Mouse (Mus musculus): ENCODE results near the gene Ticam1. TPM values are rescaled to one million over a fixed set of nuclear protein-coding genes. Genes with fewer than 3 reads are reported as not detected.
A peak's percentile ranks its signal among the peaks of the same experiment; 100 is the strongest.

The Ticam1 gene
- polyA plus RNA-seq, 1 experiment from 2014 or later: 2.9 TPM

DNA sequence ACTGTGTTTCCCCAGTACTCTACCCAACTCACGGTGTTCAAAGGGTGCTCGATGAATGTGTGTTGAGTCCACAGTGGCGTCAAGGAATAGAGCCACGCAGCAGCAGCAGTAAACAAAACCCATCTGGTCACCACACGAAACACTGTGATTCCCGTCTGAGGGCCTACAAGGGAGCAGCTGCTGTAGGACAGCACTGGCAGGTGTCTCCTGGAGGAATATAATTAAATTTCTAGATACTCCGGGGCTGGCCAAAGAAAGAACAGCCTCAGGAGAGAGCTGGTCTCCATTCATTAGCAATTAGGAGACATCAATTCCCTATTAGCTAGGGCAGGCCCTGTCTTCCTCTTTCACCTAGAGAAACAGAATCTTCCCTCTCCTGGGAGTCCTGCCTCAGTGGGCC lies 31.0 kb downstream of the Ticam1 start:
- Histone ChIP-seq H3K4me2 (ENCODE audit: low read depth, low read length) (no peak overlapping the region), H3K36me3 (replicated peaks; ENCODE audit: control insufficient read depth, insufficient read depth, low read depth, low read length) (no peaks in the 10 kb centered on the region), H3K27me3 (ENCODE audit: control insufficient read depth, insufficient read depth, low read length) (peaks cover 5% of the 10 kb centered on the region; the same call in 1 of the 2 replicates), H3K4me3 (ENCODE audit: low read depth, low read length) (no peak overlapping the region), H3K4me1 (ENCODE audit: control insufficient read depth, insufficient read depth, low read length) (no peaks in the 10 kb centered on the region; the same call in 1 of the 2 replicates), H3K9me3 (replicated peaks; ENCODE audit: control insufficient read depth, low read length) (no peaks in the 10 kb centered on the region), H3K27ac (replicated peaks; ENCODE audit: low read depth, low read length) (no peak overlapping the region), H3K9ac (replicated peaks; ENCODE audit: low read length) (no peak overlapping the region)
- ATAC-seq (replicated peaks; ENCODE audit: insufficient number of reproducible peaks, low FRiP score, low TSS enrichment, low read depth): no peak
- WGBS: 59% methylated on average over 7 of the region's 7 CpGs
- DNase-seq (ENCODE audit: low spot score): no peak

DNA sequence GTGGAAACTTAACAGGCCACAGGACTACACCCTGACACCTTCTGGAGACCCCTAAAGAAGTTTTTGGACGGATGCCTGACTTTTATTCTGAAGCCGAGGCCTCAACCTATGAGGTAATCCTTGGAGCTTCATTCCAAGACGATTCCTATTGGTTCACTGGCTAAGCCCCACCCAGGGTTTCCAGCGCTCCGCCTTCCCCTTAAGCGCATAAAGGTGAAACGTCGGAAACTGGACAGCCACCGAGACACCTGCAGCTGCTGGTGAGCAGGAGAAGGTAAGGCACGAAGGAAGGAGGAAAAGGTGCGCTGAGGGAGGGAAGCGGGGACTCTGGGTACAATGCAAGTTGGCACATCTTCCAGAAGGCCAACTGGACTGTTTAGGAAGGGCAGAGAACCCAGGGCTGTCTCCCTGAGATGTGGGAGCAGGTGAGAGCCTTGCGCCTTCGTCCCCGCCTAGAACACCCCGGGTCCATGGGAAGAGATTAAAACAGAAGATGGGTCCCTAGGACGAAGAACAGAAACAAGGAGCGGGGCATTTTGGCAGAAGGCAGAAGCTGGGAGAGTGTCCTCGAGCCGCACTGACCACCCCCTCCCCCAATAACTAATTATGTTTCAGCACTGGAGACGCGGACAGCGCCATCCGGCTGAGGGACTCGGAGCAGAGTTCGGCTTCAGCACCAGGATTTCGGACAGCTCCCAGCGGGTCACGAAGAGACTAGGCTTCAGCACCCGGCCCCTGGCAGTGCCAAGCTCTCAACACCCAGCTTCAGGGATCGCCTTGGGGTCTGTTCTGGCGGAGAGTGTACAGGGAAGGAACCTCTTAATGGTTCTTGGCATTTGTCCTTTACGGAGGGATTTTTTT lies 34.8 kb downstream of the Ticam1 start:
- H3K27ac ChIP-seq (replicated peaks; ENCODE audit: low read depth, low read length): no peak overlapping the region
- H3K27me3 ChIP-seq (ENCODE audit: control insufficient read depth, insufficient read depth, low read length): peaks cover 5% of the 10 kb centered on the region; the same call in 1 of the 2 replicates
- 2% methylated on average over 33 of the region's 33 CpGs for WGBS
- no peak overlapping the region; the same call in 1 of the 2 replicates for H3K4me2 ChIP-seq (ENCODE audit: low read depth, low read length)
- no peak overlapping the region for H3K9ac ChIP-seq (replicated peaks; ENCODE audit: low read length)
- ATAC-seq (replicated peaks; ENCODE audit: insufficient number of reproducible peaks, low FRiP score, low TSS enrichment, low read depth): peak; percentile 48; the same call in 1 of the 2 replicates
- H3K9me3 ChIP-seq (replicated peaks; ENCODE audit: control insufficient read depth, low read length): no peaks in the 10 kb centered on the region
- no peaks in the 10 kb centered on the region for H3K36me3 ChIP-seq (replicated peaks; ENCODE audit: control insufficient read depth, insufficient read depth, low read depth, low read length)
- no peak overlapping the region for H3K4me3 ChIP-seq (ENCODE audit: low read depth, low read length)
- peak; percentile 95 for DNase-seq (ENCODE audit: low spot score)
- H3K4me1 ChIP-seq (ENCODE audit: control insufficient read depth, insufficient read depth, low read length): peaks cover 3% of the 10 kb centered on the region; the same call in 1 of the 2 replicates

DNA sequence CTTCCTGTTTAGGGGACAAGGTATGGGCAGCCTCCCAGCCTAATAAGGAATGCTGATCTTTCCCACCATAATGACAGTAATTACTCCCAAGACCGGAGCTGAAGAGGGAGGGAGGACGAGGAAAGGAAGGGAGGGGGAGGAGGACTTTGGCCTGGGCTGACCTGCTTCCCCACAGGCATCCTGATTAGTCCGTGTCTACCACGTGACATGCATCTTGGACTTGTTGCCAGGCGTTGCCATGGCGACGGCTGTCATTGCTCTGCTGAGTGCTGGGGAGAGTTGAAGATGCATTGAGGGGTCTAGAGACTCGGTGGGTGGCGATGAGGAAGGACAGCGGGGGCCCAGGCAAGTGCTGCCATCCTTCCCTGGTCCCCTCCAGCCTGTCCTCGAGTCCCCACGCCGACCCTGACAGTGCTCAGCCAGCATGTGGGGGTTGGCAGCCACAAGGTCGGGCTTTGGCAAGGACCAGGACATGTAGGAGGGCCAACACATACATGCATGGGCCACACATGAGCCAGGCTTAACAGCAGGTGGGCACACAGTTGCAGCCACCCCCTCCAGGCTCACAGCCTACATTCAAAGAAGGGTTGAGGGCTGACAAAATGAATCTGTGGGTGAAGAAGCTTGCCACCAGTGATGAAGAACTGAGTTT lies 42.6 kb downstream of the Ticam1 start:
- DNase-seq (ENCODE audit: low spot score) (peak; percentile 85), ATAC-seq (replicated peaks; ENCODE audit: insufficient number of reproducible peaks, low FRiP score, low TSS enrichment, low read depth) (peak; percentile 86)
- Histone ChIP-seq H3K4me1 (ENCODE audit: control insufficient read depth, insufficient read depth, low read length) (peaks cover 3% of the 10 kb centered on the region; the same call in 1 of the 2 replicates), H3K9ac (replicated peaks; ENCODE audit: low read length) (no peak overlapping the region), H3K27me3 (ENCODE audit: control insufficient read depth, insufficient read depth, low read length) (no peaks in the 10 kb centered on the region), H3K27ac (replicated peaks; ENCODE audit: low read depth, low read length) (no peak overlapping the region), H3K4me2 (ENCODE audit: low read depth, low read length) (0 out of 2 replicates have a peak overlapping the region, but pooled peaks have one; percentile 5), H3K36me3 (replicated peaks; ENCODE audit: control insufficient read depth, insufficient read depth, low read depth, low read length) (no peaks in the 10 kb centered on the region), H3K4me3 (ENCODE audit: low read depth, low read length) (no peak overlapping the region), H3K9me3 (replicated peaks; ENCODE audit: control insufficient read depth, low read length) (no peaks in the 10 kb centered on the region)
- 3% methylated on average over 14 of the region's 14 CpGs for WGBS

DNA sequence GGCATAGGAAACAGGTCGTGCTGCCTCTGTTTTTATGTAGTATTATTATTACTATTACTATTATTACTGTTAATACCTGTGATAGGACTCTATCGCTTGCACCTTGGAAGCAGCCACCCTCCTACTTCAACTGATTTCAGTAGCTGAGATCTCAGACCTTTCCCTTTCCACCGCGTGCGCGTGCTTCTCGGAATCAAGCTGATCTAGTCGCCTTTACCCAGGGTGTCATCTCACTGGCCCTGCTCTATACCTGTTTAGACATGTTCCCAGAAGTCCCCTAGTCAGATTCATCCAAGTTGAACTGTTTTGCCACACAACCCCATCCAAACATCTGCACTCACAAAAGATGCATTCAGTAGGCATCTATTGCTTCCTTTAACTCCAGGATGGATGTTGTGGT lies 43.2 kb downstream of the Ticam1 start:
- Histone ChIP-seq H3K9ac (replicated peaks; ENCODE audit: low read length) (no peak overlapping the region), H3K4me2 (ENCODE audit: low read depth, low read length) (no peak overlapping the region), H3K27me3 (ENCODE audit: control insufficient read depth, insufficient read depth, low read length) (no peaks in the 10 kb centered on the region), H3K4me3 (ENCODE audit: low read depth, low read length) (no peak overlapping the region), H3K36me3 (replicated peaks; ENCODE audit: control insufficient read depth, insufficient read depth, low read depth, low read length) (no peaks in the 10 kb centered on the region), H3K4me1 (ENCODE audit: control insufficient read depth, insufficient read depth, low read length) (peaks cover 3% of the 10 kb centered on the region; the same call in 1 of the 2 replicates), H3K27ac (replicated peaks; ENCODE audit: low read depth, low read length) (no peak overlapping the region), H3K9me3 (replicated peaks; ENCODE audit: control insufficient read depth, low read length) (no peaks in the 10 kb centered on the region)
- DNase-seq (ENCODE audit: low spot score) (no peak), ATAC-seq (replicated peaks; ENCODE audit: insufficient number of reproducible peaks, low FRiP score, low TSS enrichment, low read depth) (no peak)
- 55% methylated on average over 8 of the region's 8 CpGs for WGBS

DNA sequence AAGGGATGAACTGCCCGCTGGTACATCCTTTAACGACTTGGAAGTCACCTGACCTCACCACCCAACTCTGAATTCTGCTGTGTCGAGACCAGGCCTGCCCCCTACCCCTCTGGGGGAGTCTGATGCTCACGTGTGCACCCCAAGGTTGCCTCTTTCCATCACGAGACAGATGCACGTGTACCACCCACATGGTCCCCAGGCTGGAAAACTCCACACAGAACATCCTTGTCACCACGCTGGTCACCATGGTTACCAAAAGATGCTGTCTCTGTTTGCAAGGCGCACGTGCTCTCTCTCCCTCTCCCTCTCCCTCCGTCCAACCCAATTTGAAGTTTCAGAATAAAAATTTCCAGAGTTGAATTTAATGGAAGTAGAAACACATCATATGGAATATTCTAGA lies 46.6 kb downstream of the Ticam1 start:
- H3K4me2 ChIP-seq (ENCODE audit: low read depth, low read length): no peak overlapping the region
- no peak overlapping the region for H3K9ac ChIP-seq (replicated peaks; ENCODE audit: low read length)
- no peaks in the 10 kb centered on the region for H3K9me3 ChIP-seq (replicated peaks; ENCODE audit: control insufficient read depth, low read length)
- H3K4me3 ChIP-seq (ENCODE audit: low read depth, low read length): no peak overlapping the region
- H3K4me1 ChIP-seq (ENCODE audit: control insufficient read depth, insufficient read depth, low read length): no peaks in the 10 kb centered on the region
- no peaks in the 10 kb centered on the region for H3K27me3 ChIP-seq (ENCODE audit: control insufficient read depth, insufficient read depth, low read length)
- H3K27ac ChIP-seq (replicated peaks; ENCODE audit: low read depth, low read length): no peak overlapping the region
- 72% methylated on average over 10 of the region's 10 CpGs for WGBS
- ATAC-seq (replicated peaks; ENCODE audit: insufficient number of reproducible peaks, low FRiP score, low TSS enrichment, low read depth) (no peak), DNase-seq (ENCODE audit: low spot score) (no peak)
- no peaks in the 10 kb centered on the region for H3K36me3 ChIP-seq (replicated peaks; ENCODE audit: control insufficient read depth, insufficient read depth, low read depth, low read length)

DNA sequence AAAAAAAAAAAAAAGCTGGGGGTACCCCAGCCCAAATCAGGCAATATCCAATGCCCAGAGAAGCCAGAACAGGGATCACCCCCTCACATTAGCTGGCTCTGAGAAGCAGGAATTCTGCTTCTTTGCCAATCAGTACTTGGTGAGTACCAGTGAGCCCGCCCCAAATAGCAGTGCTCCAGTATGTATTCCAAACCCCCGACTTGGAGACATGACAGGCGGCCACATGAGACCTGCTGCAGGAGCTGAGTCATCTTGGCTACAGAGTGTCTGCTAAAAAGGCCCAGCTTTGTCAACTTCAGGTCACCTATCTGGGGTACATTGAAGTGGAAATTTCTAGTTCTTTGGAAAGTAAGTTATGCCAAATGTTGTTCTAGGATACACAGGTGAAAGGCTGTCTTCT lies 50.0 kb downstream of the Ticam1 start:
- Histone ChIP-seq H3K27ac (replicated peaks; ENCODE audit: low read depth, low read length) (no peak overlapping the region), H3K4me1 (ENCODE audit: control insufficient read depth, insufficient read depth, low read length) (no peaks in the 10 kb centered on the region), H3K4me3 (ENCODE audit: low read depth, low read length) (no peak overlapping the region), H3K27me3 (ENCODE audit: control insufficient read depth, insufficient read depth, low read length) (no peaks in the 10 kb centered on the region), H3K9me3 (replicated peaks; ENCODE audit: control insufficient read depth, low read length) (no peaks in the 10 kb centered on the region), H3K4me2 (ENCODE audit: low read depth, low read length) (no peak overlapping the region), H3K9ac (replicated peaks; ENCODE audit: low read length) (no peak overlapping the region), H3K36me3 (replicated peaks; ENCODE audit: control insufficient read depth, insufficient read depth, low read depth, low read length) (no peaks in the 10 kb centered on the region)
- ATAC-seq (replicated peaks; ENCODE audit: insufficient number of reproducible peaks, low FRiP score, low TSS enrichment, low read depth) (no peak), DNase-seq (ENCODE audit: low spot score) (no peak)
- WGBS: 73% methylated on average over 3 of the region's 3 CpGs

DNA sequence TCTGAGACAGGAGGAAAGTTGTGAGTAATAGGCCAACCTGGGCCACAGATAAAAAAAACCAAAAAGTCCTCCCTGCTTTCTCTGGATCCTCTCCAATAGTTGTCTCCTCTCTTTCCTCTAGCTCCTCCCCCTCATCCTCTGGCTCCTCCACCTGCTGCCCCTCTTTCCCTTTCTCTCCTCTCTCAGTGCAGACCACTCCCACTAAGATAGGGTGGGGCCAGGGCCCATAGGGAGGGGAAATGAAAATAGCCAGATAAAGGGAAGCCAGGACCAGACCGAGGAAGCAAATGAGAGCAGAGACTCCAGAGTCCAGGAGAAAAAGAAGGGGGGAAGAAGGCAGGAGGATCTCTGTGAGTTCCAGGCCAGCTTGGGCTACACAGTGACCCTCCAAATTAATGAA lies 51.7 kb downstream of the Ticam1 start:
- H3K4me3 ChIP-seq (ENCODE audit: low read depth, low read length): no peak overlapping the region
- H3K4me1 ChIP-seq (ENCODE audit: control insufficient read depth, insufficient read depth, low read length): no peaks in the 10 kb centered on the region
- no peak overlapping the region for H3K4me2 ChIP-seq (ENCODE audit: low read depth, low read length)
- no peak overlapping the region for H3K27ac ChIP-seq (replicated peaks; ENCODE audit: low read depth, low read length)
- DNase-seq (ENCODE audit: low spot score) (no peak), ATAC-seq (replicated peaks; ENCODE audit: insufficient number of reproducible peaks, low FRiP score, low TSS enrichment, low read depth) (no peak)
- 63% methylated on average over 1 of the region's 1 CpGs for WGBS
- H3K9me3 ChIP-seq (replicated peaks; ENCODE audit: control insufficient read depth, low read length): no peaks in the 10 kb centered on the region
- no peaks in the 10 kb centered on the region for H3K27me3 ChIP-seq (ENCODE audit: control insufficient read depth, insufficient read depth, low read length)
- H3K9ac ChIP-seq (replicated peaks; ENCODE audit: low read length): no peak overlapping the region
- no peaks in the 10 kb centered on the region for H3K36me3 ChIP-seq (replicated peaks; ENCODE audit: control insufficient read depth, insufficient read depth, low read depth, low read length)

DNA sequence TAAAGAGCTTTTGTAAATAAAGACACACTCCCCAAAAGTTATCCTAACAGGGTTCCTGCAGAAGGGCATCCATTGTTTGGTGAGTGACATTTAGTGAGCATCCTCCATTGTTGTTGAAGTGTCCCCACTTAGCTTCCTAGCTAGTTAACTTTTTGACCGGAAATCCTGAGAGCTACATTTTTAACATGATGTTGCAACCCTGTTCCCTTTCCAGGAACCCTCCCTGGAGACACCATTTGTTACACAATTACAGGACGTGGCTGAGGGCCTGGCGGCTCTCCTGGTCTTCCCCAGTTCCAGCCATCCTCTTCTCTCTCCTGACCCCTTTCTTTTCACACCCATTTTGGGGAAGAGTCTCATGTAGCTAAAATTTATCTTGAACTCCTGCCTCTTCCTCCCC lies 56.8 kb downstream of the Ticam1 start:
- no peak overlapping the region for H3K4me2 ChIP-seq (ENCODE audit: low read depth, low read length)
- peaks cover 5% of the 10 kb centered on the region; the same call in 1 of the 2 replicates for H3K4me1 ChIP-seq (ENCODE audit: control insufficient read depth, insufficient read depth, low read length)
- no peaks in the 10 kb centered on the region for H3K36me3 ChIP-seq (replicated peaks; ENCODE audit: control insufficient read depth, insufficient read depth, low read depth, low read length)
- DNase-seq (ENCODE audit: low spot score) (no peak), ATAC-seq (replicated peaks; ENCODE audit: insufficient number of reproducible peaks, low FRiP score, low TSS enrichment, low read depth) (no peak)
- H3K27ac ChIP-seq (replicated peaks; ENCODE audit: low read depth, low read length): no peak overlapping the region
- 58% methylated on average over 3 of the region's 3 CpGs for whole genome bisulfite sequencing
- no peak overlapping the region for H3K4me3 ChIP-seq (ENCODE audit: low read depth, low read length)
- no peaks in the 10 kb centered on the region for H3K9me3 ChIP-seq (replicated peaks; ENCODE audit: control insufficient read depth, low read length)
- H3K9ac ChIP-seq (replicated peaks; ENCODE audit: low read length): no peak overlapping the region
- no peaks in the 10 kb centered on the region for H3K27me3 ChIP-seq (ENCODE audit: control insufficient read depth, insufficient read depth, low read length)

All from embryonic facial prominence, embryonic 11.5 days (tissue).